Mouse (Mus musculus) adrenal gland, adult (tissue): ENCODE data around the gene Liph.
"Not testable (repeated sequence)": the region's sequence is repeated elsewhere in the genome, so short reads cannot be mapped to it uniquely, and the experiment has no call there.

Experiments
- DNase-seq, 2 experiments: peaks; one replicate each; pipeline ENCODE4 v3.0.0; 2022 to 2023; ENCODE audit warnings: low spot score in 1 of 2; ENCODE audit not compliant: inconsistent age in 2 of 2

The Liph gene

DNA sequence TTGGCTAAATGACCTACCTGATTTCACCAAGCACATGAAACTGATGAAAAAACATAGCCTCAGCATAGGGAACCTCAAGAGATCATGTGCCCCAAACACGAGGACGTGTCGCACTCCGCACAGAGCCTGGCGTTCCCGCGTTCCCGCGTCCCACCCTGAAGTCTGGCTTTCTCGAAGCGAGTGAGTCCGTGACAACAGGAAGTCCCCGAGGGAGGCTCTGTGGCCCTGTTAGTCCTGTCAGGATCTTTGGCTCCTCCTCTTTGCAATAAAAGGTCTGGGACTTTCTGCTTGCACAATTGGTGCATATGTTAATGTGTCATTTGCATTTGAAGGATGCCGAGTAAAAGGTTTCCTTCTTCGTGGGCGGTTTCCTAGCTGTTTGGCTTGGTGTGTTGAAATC, at the start of gene Liph:
Liph (minus strand) TSS at position 360 of the 400 bp plus-strand sequence.
- peak in 1 of 2 experiments; percentile 56 for DNase-seq

GRCm38 (mm10) chr16:22043830-22044229, 48.4 kb upstream of the Liph start:
- DNase-seq, result no peak

- no peak for DNase-seq
Measured at GRCm38 (mm10) chr16:22039978-22040377, 44.5 kb upstream of the Liph start.

GRCm38 (mm10) chr16:22038554-22038953, 43.1 kb upstream of the Liph start:
- no peak for DNase-seq

GRCm38 (mm10) chr16:22027474-22027873, 32.0 kb upstream of the Liph start:
- DNase-seq, result no peak

GRCm38 (mm10) chr16:22022122-22022521, 26.7 kb upstream of the Liph start:
- no peak for DNase-seq

GRCm38 (mm10) chr16:22015569-22015968, 20.1 kb upstream of the Liph start:
- no peak for DNase-seq

GRCm38 (mm10) chr16:22009596-22009995, 14.1 kb upstream of the Liph start:
- no peak for DNase-seq

GRCm38 (mm10) chr16:22009099-22009584, 13.7 kb upstream of the Liph start, which contains the start of gene Senp2:
TSS of gene Senp2 (plus strand) at chr16:22009484.
- DNase-seq, result peak; percentile 100

DNA sequence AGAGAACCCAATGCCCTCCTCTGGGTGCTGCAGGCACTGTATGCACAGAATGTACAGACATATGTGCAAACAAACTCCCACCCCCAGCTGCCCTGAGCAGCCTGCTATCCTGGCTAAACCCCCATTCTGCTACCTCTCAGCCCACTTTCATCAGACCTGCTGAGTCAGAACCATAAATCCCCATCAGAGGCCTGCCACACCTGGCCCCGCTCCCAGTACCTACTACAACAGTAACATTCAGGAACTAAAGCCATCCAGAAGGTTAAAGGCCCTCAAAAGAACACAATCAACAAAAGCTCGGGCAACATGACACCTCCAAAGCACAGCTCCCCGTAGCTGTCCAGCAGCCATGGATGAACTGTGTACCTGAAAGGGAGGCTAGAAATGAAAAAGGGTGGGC, 6.1 kb upstream of the Liph start:
- DNase-seq, result no peak

GRCm38 (mm10) chr16:22001172-22001571, 5.7 kb upstream of the Liph start:
- DNase-seq, result no peak

DNA sequence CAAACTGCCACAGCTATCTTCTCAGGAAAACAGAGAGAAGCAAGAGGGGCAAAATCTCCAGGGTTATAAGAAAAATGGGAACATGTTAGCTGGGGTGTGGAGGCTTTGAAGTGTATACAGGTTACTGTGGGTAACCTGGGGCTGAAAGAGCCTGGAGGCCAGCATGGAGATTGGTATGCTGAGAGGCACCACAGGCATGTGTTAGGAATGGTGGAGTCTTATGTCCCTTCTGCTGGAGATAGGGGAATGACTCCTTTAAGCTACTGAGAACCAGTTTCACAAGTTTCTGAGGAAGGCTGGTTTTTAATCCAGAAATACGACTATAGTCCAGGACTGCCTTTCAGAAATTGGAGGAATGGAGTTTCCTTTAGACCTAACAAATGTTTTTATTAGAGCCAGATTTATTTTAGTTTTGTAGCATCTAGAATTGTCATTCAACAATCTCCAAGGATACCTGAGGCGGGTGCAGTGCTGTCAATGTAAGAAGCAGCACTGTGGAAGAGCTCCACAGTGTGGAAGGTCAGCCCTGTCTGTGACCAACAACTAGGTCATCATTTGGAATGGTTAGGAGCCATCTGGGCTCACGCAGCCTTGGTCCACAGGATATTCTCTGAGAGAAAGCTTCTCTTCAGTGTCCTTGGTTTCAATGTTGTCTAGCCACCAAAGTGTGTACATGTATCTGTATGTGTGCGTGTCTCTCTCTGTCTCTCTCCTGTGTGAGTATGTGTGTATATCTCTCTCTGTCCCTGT, 4.7 kb upstream of the Liph start:
- DNase-seq, result peak in 1 of 2 experiments; percentile 66

DNA sequence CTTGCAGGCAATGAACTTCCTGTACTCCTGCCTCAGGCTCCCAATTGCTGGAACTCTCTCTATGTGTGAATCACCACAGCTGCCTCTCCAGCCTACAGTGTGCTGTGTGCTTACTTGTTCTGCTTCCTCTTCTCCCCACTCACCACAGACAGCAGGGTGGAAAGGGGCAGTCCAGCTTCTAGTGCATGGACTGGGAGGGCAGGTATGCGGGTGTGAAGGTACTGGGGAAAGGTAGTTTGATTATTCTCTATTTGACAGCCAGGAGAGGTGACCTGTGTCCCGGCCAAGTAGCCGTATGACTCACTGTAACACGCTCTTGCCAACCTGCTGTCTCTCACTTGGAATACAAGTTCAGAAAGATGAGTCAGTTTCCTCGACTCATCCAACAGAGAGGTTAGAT, 2.6 kb upstream of the Liph start:
- DNase-seq, result peak; percentile 71 to 92

DNA sequence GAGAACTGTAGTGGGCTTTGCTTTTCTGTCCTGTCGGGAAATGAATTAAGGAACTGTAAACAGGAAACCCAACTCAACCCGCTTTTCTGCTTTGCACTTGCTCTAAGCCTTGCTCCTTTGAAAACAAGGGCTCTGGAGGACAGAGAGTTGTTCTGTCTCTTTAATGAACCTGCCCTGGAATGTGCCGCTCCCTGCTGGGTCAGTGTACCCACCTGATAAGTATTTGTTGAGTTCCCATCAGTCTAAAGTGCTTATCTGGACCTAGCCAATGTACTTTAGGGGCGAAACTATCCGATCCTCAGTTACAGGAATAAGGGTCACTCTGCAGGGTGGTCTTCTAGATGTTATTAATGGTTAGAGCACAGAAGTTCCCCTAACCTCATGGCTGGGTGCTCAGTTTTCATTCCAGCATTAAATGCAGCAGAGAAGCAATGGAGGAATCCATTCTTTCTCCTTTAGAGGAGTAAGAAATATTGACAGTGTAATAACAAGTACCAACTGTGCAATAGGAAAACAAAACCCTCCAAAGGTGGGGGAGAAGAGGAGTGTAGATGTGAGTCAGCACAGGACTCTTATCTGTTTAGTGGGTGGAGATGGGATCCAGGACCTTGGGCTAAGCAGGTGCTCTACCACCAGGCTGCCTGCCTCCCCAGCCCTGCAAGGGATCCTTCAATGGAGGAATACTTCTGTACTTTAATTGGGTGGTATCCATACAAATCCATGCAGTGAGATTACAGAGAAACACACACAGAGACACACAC, 1.6 kb upstream of the Liph start:
- no peak for DNase-seq

DNA sequence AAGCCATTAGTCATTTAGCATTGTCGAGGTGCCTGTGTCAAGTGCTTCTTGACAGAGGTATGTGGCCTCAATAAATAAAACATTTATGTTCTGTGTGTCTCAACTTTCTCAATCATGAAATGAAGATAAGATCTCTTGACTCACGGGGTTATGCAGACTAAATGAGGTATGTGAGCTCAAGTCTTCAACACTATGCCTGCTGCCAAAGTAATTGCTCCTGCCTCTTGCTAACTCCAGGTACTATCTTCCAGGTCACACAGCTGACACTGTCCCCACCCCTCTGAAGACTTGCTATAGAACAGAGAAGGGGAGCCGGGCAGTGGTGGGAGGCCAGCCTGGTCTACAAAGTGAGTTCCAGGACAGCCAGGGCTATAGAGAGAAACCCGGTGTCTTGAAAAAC, 939 bp upstream of the Liph start:
- peak in 1 of 2 experiments; percentile 42 for DNase-seq

DNA sequence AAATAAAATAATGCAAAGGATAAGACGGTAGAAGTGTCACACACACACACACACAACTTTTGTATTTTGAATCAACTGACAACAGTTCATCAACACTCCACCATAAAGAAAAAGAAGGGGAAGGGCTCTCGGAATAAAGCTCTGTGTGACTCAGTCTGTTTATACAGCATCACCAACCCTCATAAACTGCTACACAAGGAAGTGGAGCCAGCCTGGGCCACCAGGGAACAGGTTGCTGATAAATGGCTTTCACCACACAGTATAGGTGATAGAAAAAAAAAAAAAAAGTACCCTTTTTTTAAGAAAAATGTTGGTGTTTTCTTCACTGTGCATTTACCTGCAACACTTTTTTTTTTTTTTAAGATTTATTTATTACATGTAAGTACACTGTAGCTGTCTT, 3.7 kb downstream of the Liph start:
- no peak for DNase-seq

GRCm38 (mm10) chr16:21990893-21991292, 4.6 kb downstream of the Liph start:
- not testable (repeated sequence) for DNase-seq

DNA sequence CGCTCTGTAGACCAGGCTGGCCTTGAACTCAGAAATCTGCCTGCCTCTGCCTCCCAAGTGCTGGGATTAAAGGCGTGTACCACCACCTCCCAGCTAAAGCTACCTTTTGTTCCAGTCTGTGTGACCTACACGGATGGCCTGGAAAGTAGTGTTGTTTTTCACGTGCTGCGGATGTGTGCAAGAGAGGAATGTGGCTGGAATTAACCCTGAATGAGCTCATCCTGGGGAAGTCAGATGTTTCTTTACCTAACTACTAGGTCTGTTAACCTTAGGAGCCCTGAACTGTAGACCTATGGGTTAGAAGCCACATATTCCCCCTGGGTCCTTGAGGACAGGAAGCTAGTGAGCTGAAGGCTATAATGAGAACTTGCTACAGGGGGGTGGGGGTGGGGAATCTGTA, 7.5 kb downstream of the Liph start:
- no peak for DNase-seq

GRCm38 (mm10) chr16:21986191-21986590, 9.3 kb downstream of the Liph start:
- DNase-seq, result no peak

DNA sequence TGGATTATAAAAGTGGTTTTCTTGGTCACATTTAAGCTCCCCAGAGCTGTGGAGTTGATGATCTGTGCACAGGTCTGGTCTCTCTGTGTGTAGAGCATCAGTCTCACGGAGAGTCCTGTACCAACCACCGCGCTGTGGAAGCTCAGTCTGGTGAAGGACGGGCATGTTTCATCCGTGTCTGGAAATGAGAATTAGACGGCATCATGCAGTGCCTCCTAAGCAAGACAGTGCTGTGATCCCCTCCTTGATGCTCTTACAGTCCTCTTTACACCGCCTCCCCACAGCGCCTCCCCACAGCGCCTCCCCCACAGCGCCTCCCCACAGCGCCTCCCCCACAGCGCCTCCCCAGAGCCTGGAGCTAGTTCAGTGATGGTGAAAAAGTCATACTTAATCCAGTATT, 11.4 kb downstream of the Liph start:
- no peak for DNase-seq

DNA sequence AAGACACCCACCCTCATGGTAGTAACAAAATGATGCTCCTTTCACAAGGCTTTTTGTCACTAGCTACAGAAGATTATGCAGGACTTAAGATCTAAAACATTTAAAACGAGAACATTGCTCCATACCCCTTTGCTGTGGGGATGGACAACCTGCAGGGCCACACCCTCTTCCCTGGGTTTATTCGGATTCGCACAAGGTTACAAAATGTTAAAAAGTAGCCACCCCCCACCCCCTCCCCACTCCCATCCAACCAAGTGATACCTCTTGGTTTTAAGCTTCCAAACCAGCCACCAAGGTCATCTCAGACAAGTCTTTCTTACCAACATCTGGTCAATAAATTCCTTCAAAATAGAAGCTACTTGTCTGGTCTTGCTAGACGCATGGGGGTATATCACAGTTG, 11.9 kb downstream of the Liph start:
- DNase-seq, result no peak

GRCm38 (mm10) chr16:21983146-21983545, 12.3 kb downstream of the Liph start:
- no peak for DNase-seq
